Mouse (Mus musculus) CH12.LX (cell line): ENCODE results near the gene Adamtsl1. TPM values are rescaled to one million over a fixed set of nuclear protein-coding genes. Genes with fewer than 3 reads are reported as not detected.

Experiments used
- DNase-seq: peaks from one replicate; pipeline ENCODE4 v3.0.0-alpha.2; 2013; ENCODE audit errors: extremely low read depth
- H3K27ac ChIP-seq: 2 replicates; pipeline ENCODE4 v1.5.1; 2012; ENCODE audit warnings: low read depth, mild to moderate bottlenecking, control low read depth, moderate library complexity; ENCODE audit not compliant: insufficient read depth
- H3K27me3 ChIP-seq: replicated peaks from 2 replicates; pipeline ENCODE3; 2012; ENCODE audit warnings: inconsistent platforms
- H3K36me3 ChIP-seq, 2 experiments: replicated peaks in 1 of 2; 2 replicates each; pipeline versions ENCODE3 to v1.6.1; 2012; ENCODE audit warnings: inconsistent platforms in 1 of 2, low read length in 1 of 2, mild to moderate bottlenecking in 1 of 2, mixed read lengths in 1 of 2, moderate library complexity in 1 of 2; ENCODE audit not compliant: control insufficient read depth in 1 of 2, insufficient read depth in 1 of 2
- H3K4me1 ChIP-seq, 2 experiments: 2 replicates each; pipeline ENCODE4 v1.6.1; 2012; ENCODE audit warnings: inconsistent platforms in 1 of 2, moderate library complexity in 1 of 2; ENCODE audit not compliant: insufficient read depth in 2 of 2, control insufficient read depth in 1 of 2
- H3K4me2 ChIP-seq: 2 replicates; pipeline ENCODE4 v1.6.1; 2012; ENCODE audit warnings: low read depth, mild to moderate bottlenecking, control low read depth; ENCODE audit not compliant: poor library complexity, insufficient read depth, severe bottlenecking
- H3K4me3 ChIP-seq, 3 experiments: fragments of 150-350 bp in 1 of 3; sonication (generic) in 1 of 3; replicated peaks in 1 of 3; 2 replicates each; pipeline versions ENCODE3 to v1.5.1; 2011 to 2012; ENCODE audit warnings: low read depth in 2 of 3, low read length in 2 of 3, mild to moderate bottlenecking in 2 of 3, moderate library complexity in 2 of 3, control low read depth in 1 of 3, improper control_type of control experiment in 1 of 3, inconsistent platforms in 1 of 3, mixed read lengths in 1 of 3; ENCODE audit not compliant: poor library complexity in 1 of 3
- H3K79me2 ChIP-seq: replicated peaks from 2 replicates; pipeline ENCODE4 v1.6.1; 2012; ENCODE audit warnings: mild to moderate bottlenecking, moderate library complexity; ENCODE audit not compliant: control insufficient read depth, poor library complexity, insufficient read depth, severe bottlenecking; ENCODE audit errors: extremely low read depth
- H3K9ac ChIP-seq: 2 replicates; pipeline ENCODE4 v1.6.1; 2012; ENCODE audit warnings: low read depth, mild to moderate bottlenecking, control low read depth, moderate library complexity; ENCODE audit not compliant: insufficient read depth
- H3K9me3 ChIP-seq: replicated peaks from 2 replicates; pipeline ENCODE3; 2012; ENCODE audit warnings: low read length, inconsistent platforms, mixed read lengths
- BHLHE40 ChIP-seq: IDR thresholded peaks from 2 replicates; pipeline ENCODE4 v1.6.1; 2011; ENCODE audit warnings: mild to moderate bottlenecking, low read depth, low read length, improper control_type of control experiment
- CHD2 ChIP-seq: IDR thresholded peaks from 2 replicates; pipeline ENCODE4 v1.6.1; 2011; ENCODE audit warnings: low read length, improper control_type of control experiment
- CTCF ChIP-seq, 2 experiments: IDR thresholded peaks in 1 of 2; conservative IDR thresholded peaks in 1 of 2; 2 replicates each; pipeline ENCODE4 v1.5.1; 2011 to 2012; ENCODE audit warnings: low read depth in 2 of 2, low read length in 2 of 2, improper control_type of control experiment in 1 of 2, inconsistent platforms in 1 of 2, mild to moderate bottlenecking in 1 of 2, moderate library complexity in 1 of 2
- ELF1 ChIP-seq: IDR thresholded peaks from 2 replicates; pipeline ENCODE4 v1.6.1; 2014; ENCODE audit warnings: low read depth, mild to moderate bottlenecking, inconsistent platforms, low read length, improper control_type of control experiment
- HCFC1 ChIP-seq: IDR thresholded peaks from 2 replicates; pipeline ENCODE4 v1.6.1; 2012; ENCODE audit warnings: low read depth, mild to moderate bottlenecking, inconsistent platforms, low read length, improper control_type of control experiment
- JUN ChIP-seq: IDR thresholded peaks from 2 replicates; pipeline ENCODE4 v1.6.1; 2011; ENCODE audit warnings: low read depth, mild to moderate bottlenecking, low read length, improper control_type of control experiment, moderate library complexity; ENCODE audit not compliant: insufficient read depth
- MAX ChIP-seq: IDR thresholded peaks from 2 replicates; pipeline ENCODE4 v1.6.1; 2011; ENCODE audit warnings: low read length, improper control_type of control experiment
- MAZ ChIP-seq: IDR thresholded peaks from 2 replicates; pipeline ENCODE4 v1.6.1; 2012; ENCODE audit warnings: low read depth, mild to moderate bottlenecking, inconsistent platforms, low read length, improper control_type of control experiment, moderate library complexity
- MEF2A ChIP-seq: IDR thresholded peaks from 2 replicates; pipeline ENCODE4 v1.6.1; 2014; ENCODE audit warnings: low read depth, mild to moderate bottlenecking, inconsistent platforms, low read length, improper control_type of control experiment, borderline replicate concordance
- NRF1 ChIP-seq: IDR thresholded peaks from 2 replicates; pipeline ENCODE4 v1.6.1; 2014; ENCODE audit warnings: low read depth, mild to moderate bottlenecking, inconsistent platforms, low read length, improper control_type of control experiment, moderate library complexity
- POLR2AphosphoS2 ChIP-seq: IDR thresholded peaks from 2 replicates; pipeline ENCODE4 v1.6.1; 2011; ENCODE audit warnings: low read depth, low read length, improper control_type of control experiment
- RAD21 ChIP-seq: IDR thresholded peaks from 2 replicates; pipeline ENCODE4 v1.6.1; 2011; ENCODE audit warnings: low read depth, mild to moderate bottlenecking, low read length, improper control_type of control experiment, moderate library complexity
- RCOR1 ChIP-seq: conservative IDR thresholded peaks from 2 replicates; pipeline ENCODE4 v1.6.1; 2012; ENCODE audit warnings: low read depth, mild to moderate bottlenecking, inconsistent platforms, low read length, improper control_type of control experiment
- TBP ChIP-seq: conservative IDR thresholded peaks from 2 replicates; pipeline ENCODE4 v1.6.1; 2011; ENCODE audit warnings: low read depth, low read length, improper control_type of control experiment
- TCF12 ChIP-seq: IDR thresholded peaks from 2 replicates; pipeline ENCODE4 v1.6.1; 2014; ENCODE audit warnings: low read depth, mild to moderate bottlenecking, inconsistent platforms, low read length, improper control_type of control experiment
- USF1 ChIP-seq: IDR thresholded peaks from 2 replicates; pipeline ENCODE4 v1.6.1; 2014; ENCODE audit warnings: low read depth, mild to moderate bottlenecking, inconsistent platforms, low read length, improper control_type of control experiment
- ZKSCAN1 ChIP-seq: IDR thresholded peaks from 2 replicates; pipeline ENCODE4 v1.6.1; 2012; ENCODE audit warnings: low read depth, inconsistent platforms, low read length, improper control_type of control experiment, borderline replicate concordance
- dilution Hi-C: fragments of 300-500 bp; cut with MboI; formaldehyde crosslinking; loops from 2 replicates; pipeline ENCODE4 v1.14.3; 2020; ENCODE audit warnings: low sequenced_read_pairs; ENCODE audit not compliant: extremely low pct_unique_long_range_greater_than_20kb, extremely low pct_ligation_motif_present
- in situ Hi-C: fragments of 300-500 bp; cut with MboI; formaldehyde crosslinking; loops from 3 replicates; pipeline ENCODE4 v1.14.3; 2019; ENCODE audit warnings: low sequenced_read_pairs, low pct_ligation_motif_present, low pct_unique_long_range_greater_than_20kb, mixed read lengths
- polyA plus RNA-seq: library from polyadenylated mRNA; unstranded; fragments of >175 nt; gene quantifications from 2 replicates; pipeline ENCODE4 v1.2.1, GENCODE M21; 2012; ENCODE audit warnings: low read depth; ENCODE audit not compliant: insufficient read length
- total RNA-seq, 2 experiments: library from RNA; depleted of rRNA; stranded (reverse); fragments of 300-350 nt in 1 of 2; fragments of >200 nt in 1 of 2; gene quantifications; 2 replicates each; pipeline ENCODE4 v1.2.3; 2012 to 2014

Adamtsl1 gene
- total and polyA plus RNA-seq, 3 experiments = not detected

- in situ Hi-C loops = no loop called here
These were observed 271 bp downstream of the Adamtsl1 start for GRCm38 (mm10) chr4:85514205-85514681.

GRCm38 (mm10) chr4:85526966-85527566 is 13.1 kb downstream of the Adamtsl1 start:
- TF ChIP-seq NRF1 = no peak
- no peak for TF ChIP-seq POLR2AphosphoS2
- no peak for TF ChIP-seq RAD21
- TF ChIP-seq USF1 = no peak
- no peak for TF ChIP-seq ZKSCAN1
- no peak for TF ChIP-seq MAZ
- no peak for TF ChIP-seq BHLHE40
- no peak for DNase-seq
- dilution Hi-C loops = no loop called here

More at GRCm38 (mm10) chr4:85514205-85514681, 271 bp downstream of the Adamtsl1 start:
- no peak for DNase-seq
- Histone ChIP-seq H3K36me3 (no peaks in the 10 kb centered on the region), H3K4me2 (no peak overlapping the region), H3K27me3 (no peaks in the 10 kb centered on the region), H3K79me2 (no peaks in the 10 kb centered on the region), H3K27ac (no peak overlapping the region), H3K4me1 (no peaks in the 10 kb centered on the region), H3K9me3 (peaks cover 70% of the 10 kb centered on the region), H3K9ac (no peak overlapping the region), H3K4me3 (no peak overlapping the region)
- dilution Hi-C loops = no loop called here
- TF ChIP-seq RCOR1 (no peak), JUN (no peak), NRF1 (no peak), ELF1 (no peak), CTCF (conservative IDR thresholded peaks at IDR 0.05 in 1 of 2, IDR thresholded peaks at IDR 0.05 in 1 of 2; ENCODE audit: low read depth in 2 of 2, low read length in 2 of 2) (no peak), POLR2AphosphoS2 (no peak), HCFC1 (no peak), TCF12 (no peak), CHD2 (no peak), MAX (no peak), TBP (no peak), MEF2A (no peak)

More at GRCm38 (mm10) chr4:85526966-85527566, 13.1 kb downstream of the Adamtsl1 start:
- Histone ChIP-seq H3K27me3 (no peaks in the 10 kb centered on the region), H3K4me2 (no peak overlapping the region), H3K27ac (no peak overlapping the region), H3K4me1 (no peaks in the 10 kb centered on the region), H3K9ac (no peak overlapping the region), H3K9me3 (peaks cover 46% of the 10 kb centered on the region), H3K79me2 (no peaks in the 10 kb centered on the region), H3K4me3 (no peak overlapping the region), H3K36me3 (no peaks in the 10 kb centered on the region)
- in situ Hi-C loops = no loop called here
